Mouse (Mus musculus): Measurements from ENCODE around the gene Npvf.

DNA sequence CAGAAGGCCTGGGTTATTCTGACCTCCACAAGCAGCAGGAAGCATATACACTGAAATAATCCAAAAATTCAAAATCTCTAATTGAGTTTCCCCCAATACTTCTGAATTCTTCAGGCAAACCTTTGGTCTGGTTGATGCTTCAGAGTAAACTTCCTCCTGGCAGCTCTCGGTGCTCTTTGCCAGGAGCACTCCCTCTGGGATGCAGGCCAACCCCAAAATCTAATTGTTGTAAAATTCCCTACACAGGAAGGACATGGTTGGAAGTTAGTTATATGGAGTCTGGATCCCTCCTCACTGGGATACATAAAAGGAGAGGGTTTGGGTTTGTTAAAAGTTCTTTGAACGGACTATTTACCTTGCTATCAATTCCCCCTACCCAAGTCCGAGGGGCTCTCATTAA lies 9.5 kb downstream of the Npvf start:
- TF ChIP-seq CTCF (IDR thresholded peaks at IDR 0.05; ENCODE audit: control insufficient read depth, insufficient read depth, insufficient read length): no peak
- TF ChIP-seq MYOG (IDR thresholded peaks at IDR 0.05; ENCODE audit: control insufficient read depth, extremely low read depth, insufficient read length): no peak
